Mouse (Mus musculus) stomach, embryonic 16.5 days (tissue): Measurements from ENCODE around the gene Ago3. TPM values are rescaled to one million over a fixed set of nuclear protein-coding genes. Genes with fewer than 3 reads are reported as not detected.

Experiments
- ATAC-seq: fragments of 200-750 bp; cut with Nextera tagmentation; 2 replicates; pipeline ENCODE4 v1.8.0; 2017; ENCODE audit warnings: moderate number of reproducible peaks, moderate TSS enrichment; ENCODE audit not compliant: insufficient read depth, low FRiP score
- H3K27ac ChIP-seq: fragments of 300-500 bp; sonication (generic); 2 replicates; pipeline ENCODE4 v1.5.1; 2014; ENCODE audit warnings: low read length
- H3K27me3 ChIP-seq: fragments of 300-500 bp; sonication (generic); 2 replicates; pipeline ENCODE4 v1.6.1; 2014; ENCODE audit warnings: low read length, control low read depth, mixed read lengths; ENCODE audit not compliant: control insufficient read depth, insufficient read depth
- H3K36me3 ChIP-seq: fragments of 300-500 bp; sonication (generic); 2 replicates; pipeline ENCODE4 v1.6.1; 2014; ENCODE audit warnings: low read length; ENCODE audit not compliant: control insufficient read depth, insufficient read depth
- H3K4me1 ChIP-seq: fragments of 300-500 bp; sonication (generic); 2 replicates; pipeline ENCODE4 v1.6.1; 2014; ENCODE audit warnings: low read length, control low read depth, mixed read lengths; ENCODE audit not compliant: control insufficient read depth, insufficient read depth
- H3K4me2 ChIP-seq: fragments of 300-500 bp; sonication (generic); 2 replicates; pipeline ENCODE4 v1.6.1; 2014; ENCODE audit warnings: low read depth, low read length, mixed read lengths
- H3K4me3 ChIP-seq: fragments of 300-500 bp; sonication (generic); replicated peaks from 2 replicates; pipeline ENCODE4 v1.5.1; 2014; ENCODE audit warnings: mild to moderate bottlenecking, low read length
- H3K9ac ChIP-seq: fragments of 300-500 bp; sonication (generic); 2 replicates; pipeline ENCODE4 v1.6.1; 2014; ENCODE audit warnings: low read length
- H3K9me3 ChIP-seq: fragments of 300-500 bp; sonication (generic); replicated peaks from 2 replicates; pipeline ENCODE4 v1.6.1; 2016; ENCODE audit warnings: low read length, control low read depth; ENCODE audit not compliant: control insufficient read depth
- WGBS: fragments of 180-500 bp; shearing (Covaris S2); extraction: QIAGEN DNeasy Blood & Tissue Kit; methylation state at CpG from one replicate; pipeline ENCODE4 v1.1.7; 2014; 5-methylcytosine and 5-hydroxymethylcytosine counted together
- polyA plus RNA-seq: library from polyadenylated mRNA; unstranded; fragments of >200 nt; fragmentation: Nextera tagmentation; extraction: Ambion mirVana; gene quantifications from 2 replicates; pipeline ENCODE4 v1.2.1, GENCODE M21; 2015

Gene Ago3
- polyA plus RNA-seq, 1 experiment from 2014 or later = 16.4 TPM

GRCm38 (mm10) chr4:126309211-126309921 is 120.0 kb downstream of the Ago3 start:
- Histone ChIP-seq H3K27ac (no peak overlapping the region), H3K4me1 (peaks cover 5% of the 10 kb centered on the region), H3K4me3 (no peak overlapping the region), H3K9ac (no peak overlapping the region), H3K27me3 (no peaks in the 10 kb centered on the region), H3K9me3 (0 out of 2 replicates have a peak, but pooled peaks cover 5% of the 10 kb centered on the region), H3K4me2 (peak overlapping the region; percentile 32), H3K36me3 (no peaks in the 10 kb centered on the region)
- 16% methylated on average over 20 of the region's 20 CpGs for WGBS
- no peak; the same call in 1 of the 2 replicates for ATAC-seq

- H3K9ac ChIP-seq = no peak overlapping the region
- no peak overlapping the region for H3K4me2 ChIP-seq
- no peaks in the 10 kb centered on the region for H3K36me3 ChIP-seq
- no peak overlapping the region for H3K27ac ChIP-seq
- peaks cover 5% of the 10 kb centered on the region; the same call in 1 of the 2 replicates for H3K27me3 ChIP-seq
- no peak overlapping the region for H3K4me3 ChIP-seq
- ATAC-seq = no peak
- WGBS = 17% methylated on average over 2 of the region's 2 CpGs
- peaks cover 5% of the 10 kb centered on the region for H3K4me1 ChIP-seq
- 0 out of 2 replicates have a peak, but pooled peaks cover 5% of the 10 kb centered on the region for H3K9me3 ChIP-seq
Measured at GRCm38 (mm10) chr4:126306827-126307226, 122.5 kb downstream of the Ago3 start.

GRCm38 (mm10) chr4:126306058-126306457 is 123.3 kb downstream of the Ago3 start:
- no peak overlapping the region for H3K4me3 ChIP-seq
- WGBS = 86% methylated on average over 6 of the region's 6 CpGs

GRCm38 (mm10) chr4:126305428-126305827 is 123.9 kb downstream of the Ago3 start:
- H3K9ac ChIP-seq = no peak overlapping the region
- H3K27ac ChIP-seq = no peak overlapping the region
- H3K27me3 ChIP-seq = peaks cover 15% of the 10 kb centered on the region
- H3K4me3 ChIP-seq = no peak overlapping the region
- WGBS = 86% methylated on average over 1 of the region's 1 CpGs
- H3K4me2 ChIP-seq = no peak overlapping the region
- 0 out of 2 replicates have a peak, but pooled peaks cover 5% of the 10 kb centered on the region for H3K9me3 ChIP-seq
- no peak for ATAC-seq
- peaks cover 16% of the 10 kb centered on the region for H3K4me1 ChIP-seq
- no peaks in the 10 kb centered on the region for H3K36me3 ChIP-seq

More at GRCm38 (mm10) chr4:126306058-126306457, 123.3 kb downstream of the Ago3 start:
- H3K27me3 ChIP-seq = peaks cover 9% of the 10 kb centered on the region
- H3K27ac ChIP-seq = no peak overlapping the region
- no peaks in the 10 kb centered on the region for H3K36me3 ChIP-seq
- H3K4me1 ChIP-seq = peaks cover 9% of the 10 kb centered on the region
- no peak for ATAC-seq
- H3K9ac ChIP-seq = no peak overlapping the region
- 0 out of 2 replicates have a peak, but pooled peaks cover 5% of the 10 kb centered on the region for H3K9me3 ChIP-seq
- H3K4me2 ChIP-seq = no peak overlapping the region

GRCm38 (mm10) chr4:126303877-126304276 is 125.5 kb downstream of the Ago3 start:
- ATAC-seq = no peak
- H3K9me3 ChIP-seq = 0 out of 2 replicates have a peak, but pooled peaks cover 5% of the 10 kb centered on the region
- peaks cover 21% of the 10 kb centered on the region for H3K27me3 ChIP-seq
- 62% methylated on average over 4 of the region's 4 CpGs for WGBS
- H3K9ac ChIP-seq = no peak overlapping the region
- H3K4me2 ChIP-seq = no peak overlapping the region
- H3K27ac ChIP-seq = no peak overlapping the region
- no peak overlapping the region for H3K4me3 ChIP-seq
- H3K36me3 ChIP-seq = no peaks in the 10 kb centered on the region
- peaks cover 11% of the 10 kb centered on the region for H3K4me1 ChIP-seq

GRCm38 (mm10) chr4:126301584-126302309 is 127.6 kb downstream of the Ago3 start:
- Histone ChIP-seq H3K36me3 (no peaks in the 10 kb centered on the region), H3K4me3 (peak overlapping the region; percentile 45), H3K27me3 (peaks cover 21% of the 10 kb centered on the region), H3K27ac (no peak overlapping the region), H3K4me1 (peaks cover 18% of the 10 kb centered on the region), H3K4me2 (peak overlapping the region; percentile 70), H3K9ac (peak overlapping the region; percentile 54; the same call in 1 of the 2 replicates), H3K9me3 (0 out of 2 replicates have a peak, but pooled peaks cover 5% of the 10 kb centered on the region)
- no peak for ATAC-seq
- 22% methylated on average over 27 of the region's 27 CpGs for WGBS

GRCm38 (mm10) chr4:126300916-126301583 is 128.3 kb downstream of the Ago3 start:
- 4% methylated on average over 50 of the region's 50 CpGs for WGBS
- Histone ChIP-seq H3K9me3 (0 out of 2 replicates have a peak, but pooled peaks cover 3% of the 10 kb centered on the region), H3K27ac (no peak overlapping the region), H3K27me3 (peaks cover 21% of the 10 kb centered on the region), H3K36me3 (no peaks in the 10 kb centered on the region), H3K4me1 (peaks cover 23% of the 10 kb centered on the region), H3K4me2 (peak overlapping the region; percentile 70), H3K9ac (peak overlapping the region; percentile 54), H3K4me3 (peak overlapping the region; percentile 45)
- peak; percentile 57; the same call in 1 of the 2 replicates for ATAC-seq

- peak; percentile 54; the same call in 1 of the 2 replicates for ATAC-seq
- Histone ChIP-seq H3K36me3 (no peaks in the 10 kb centered on the region), H3K27me3 (peaks cover 17% of the 10 kb centered on the region), H3K9ac (peak overlapping the region; percentile 67), H3K4me1 (peaks cover 23% of the 10 kb centered on the region), H3K4me3 (peak overlapping the region; percentile 28), H3K9me3 (no peaks in the 10 kb centered on the region), H3K4me2 (peak overlapping the region; percentile 55), H3K27ac (no peak overlapping the region)
- WGBS = 2% methylated on average over 34 of the region's 34 CpGs
Measured at GRCm38 (mm10) chr4:126296617-126297101, 132.7 kb downstream of the Ago3 start.
